Mouse (Mus musculus): ENCODE results near the gene Wdr63. TPM values are rescaled to one million over a fixed set of nuclear protein-coding genes. Genes with fewer than 3 reads are reported as not detected.

The Wdr63 gene
- polyA plus RNA-seq, 1 experiment from 2014 or later: not detected

- H3K27ac ChIP-seq: peak overlapping the region; percentile 14; the same call in 1 of the 2 replicates
- H3K4me1 ChIP-seq (replicated peaks): peaks cover 20% of the 10 kb centered on the region
- ATAC-seq (ENCODE audit: insufficient number of reproducible peaks, insufficient read depth, low FRiP score, low TSS enrichment, low read depth): no peak
- H3K4me2 ChIP-seq: no peak overlapping the region
- H3K36me3 ChIP-seq: no peaks in the 10 kb centered on the region
- H3K27me3 ChIP-seq: no peaks in the 10 kb centered on the region
- no peak overlapping the region for H3K9ac ChIP-seq (replicated peaks)
- H3K9me3 ChIP-seq: 0 out of 2 replicates have a peak, but pooled peaks cover 3% of the 10 kb centered on the region
- WGBS: 27% methylated on average over 5 of the region's 5 CpGs
- no peak overlapping the region for H3K4me3 ChIP-seq (replicated peaks)
Observed at GRCm38 (mm10) chr3:146030255-146030836, 77.6 kb downstream of the Wdr63 start.

GRCm38 (mm10) chr3:146029234-146029633 lies 78.7 kb downstream of the Wdr63 start:
- Histone ChIP-seq H3K36me3 (peaks cover 6% of the 10 kb centered on the region; the same call in 1 of the 2 replicates), H3K27me3 (no peaks in the 10 kb centered on the region), H3K4me1 (replicated peaks) (peaks cover 20% of the 10 kb centered on the region), H3K4me3 (replicated peaks) (no peak overlapping the region), H3K9ac (replicated peaks) (no peak overlapping the region), H3K9me3 (0 out of 2 replicates have a peak, but pooled peaks cover 3% of the 10 kb centered on the region), H3K27ac (no peak overlapping the region), H3K4me2 (no peak overlapping the region)
- no peak for ATAC-seq (ENCODE audit: insufficient number of reproducible peaks, insufficient read depth, low FRiP score, low TSS enrichment, low read depth)
- WGBS: 74% methylated on average over 3 of the region's 3 CpGs

GRCm38 (mm10) chr3:146028406-146028805 lies 79.5 kb downstream of the Wdr63 start:
- Histone ChIP-seq H3K4me3 (replicated peaks) (no peak overlapping the region), H3K27me3 (no peaks in the 10 kb centered on the region), H3K36me3 (peaks cover 6% of the 10 kb centered on the region; the same call in 1 of the 2 replicates), H3K27ac (no peak overlapping the region), H3K4me2 (no peak overlapping the region), H3K9me3 (0 out of 2 replicates have a peak, but pooled peaks cover 3% of the 10 kb centered on the region), H3K4me1 (replicated peaks) (peaks cover 20% of the 10 kb centered on the region), H3K9ac (replicated peaks) (no peak overlapping the region)
- 85% methylated on average over 2 of the region's 2 CpGs for WGBS
- no peak for ATAC-seq (ENCODE audit: insufficient number of reproducible peaks, insufficient read depth, low FRiP score, low TSS enrichment, low read depth)

- Histone ChIP-seq H3K4me1 (replicated peaks) (peaks cover 20% of the 10 kb centered on the region), H3K27ac (0 out of 2 replicates have a peak overlapping the region, but pooled peaks have one; percentile 13), H3K27me3 (no peaks in the 10 kb centered on the region), H3K9me3 (no peaks in the 10 kb centered on the region), H3K4me3 (replicated peaks) (no peak overlapping the region), H3K4me2 (no peak overlapping the region), H3K36me3 (peaks cover 9% of the 10 kb centered on the region; the same call in 1 of the 2 replicates), H3K9ac (replicated peaks) (no peak overlapping the region)
- no peak for ATAC-seq (ENCODE audit: insufficient number of reproducible peaks, insufficient read depth, low FRiP score, low TSS enrichment, low read depth)
- WGBS: 49% methylated on average over 6 of the region's 6 CpGs
Observed at GRCm38 (mm10) chr3:146027116-146027515, 80.8 kb downstream of the Wdr63 start.

- Histone ChIP-seq H3K4me1 (replicated peaks) (peaks cover 20% of the 10 kb centered on the region), H3K9me3 (no peaks in the 10 kb centered on the region), H3K36me3 (peaks cover 10% of the 10 kb centered on the region; the same call in 1 of the 2 replicates), H3K9ac (replicated peaks) (no peak overlapping the region), H3K27me3 (no peaks in the 10 kb centered on the region), H3K4me2 (no peak overlapping the region), H3K4me3 (replicated peaks) (no peak overlapping the region), H3K27ac (no peak overlapping the region)
- no peak for ATAC-seq (ENCODE audit: insufficient number of reproducible peaks, insufficient read depth, low FRiP score, low TSS enrichment, low read depth)
- 91% methylated on average over 6 of the region's 6 CpGs for WGBS
Observed at GRCm38 (mm10) chr3:146025499-146025898, 82.4 kb downstream of the Wdr63 start.

GRCm38 (mm10) chr3:146024746-146025145 lies 83.2 kb downstream of the Wdr63 start:
- 87% methylated on average over 7 of the region's 7 CpGs for WGBS
- Histone ChIP-seq H3K27me3 (no peaks in the 10 kb centered on the region), H3K4me1 (replicated peaks) (peaks cover 12% of the 10 kb centered on the region), H3K27ac (no peak overlapping the region), H3K4me2 (no peak overlapping the region), H3K36me3 (peaks cover 13% of the 10 kb centered on the region; the same call in 1 of the 2 replicates), H3K9ac (replicated peaks) (no peak overlapping the region), H3K4me3 (replicated peaks) (no peak overlapping the region), H3K9me3 (no peaks in the 10 kb centered on the region)
- ATAC-seq (ENCODE audit: insufficient number of reproducible peaks, insufficient read depth, low FRiP score, low TSS enrichment, low read depth): no peak

- Histone ChIP-seq H3K4me3 (replicated peaks) (no peak overlapping the region), H3K9me3 (no peaks in the 10 kb centered on the region), H3K9ac (replicated peaks) (no peak overlapping the region), H3K4me2 (no peak overlapping the region), H3K27me3 (no peaks in the 10 kb centered on the region), H3K27ac (no peak overlapping the region), H3K4me1 (replicated peaks) (peaks cover 2% of the 10 kb centered on the region), H3K36me3 (peaks cover 23% of the 10 kb centered on the region; the same call in 1 of the 2 replicates)
- WGBS: 89% methylated on average over 9 of the region's 9 CpGs
- ATAC-seq (ENCODE audit: insufficient number of reproducible peaks, insufficient read depth, low FRiP score, low TSS enrichment, low read depth): no peak
Observed at GRCm38 (mm10) chr3:146022232-146022631, 85.7 kb downstream of the Wdr63 start.

- Histone ChIP-seq H3K9ac (replicated peaks) (no peak overlapping the region), H3K27ac (no peak overlapping the region), H3K27me3 (no peaks in the 10 kb centered on the region), H3K4me3 (replicated peaks) (no peak overlapping the region), H3K36me3 (peaks cover 51% of the 10 kb centered on the region), H3K4me2 (no peak overlapping the region), H3K4me1 (replicated peaks) (no peaks in the 10 kb centered on the region), H3K9me3 (no peaks in the 10 kb centered on the region)
- 75% methylated on average over 9 of the region's 9 CpGs for WGBS
- ATAC-seq (ENCODE audit: insufficient number of reproducible peaks, insufficient read depth, low FRiP score, low TSS enrichment, low read depth): no peak
Observed at GRCm38 (mm10) chr3:146017521-146017920, 90.4 kb downstream of the Wdr63 start.

- 96% methylated on average over 13 of the region's 13 CpGs for WGBS
- Histone ChIP-seq H3K9ac (replicated peaks) (no peak overlapping the region), H3K9me3 (no peaks in the 10 kb centered on the region), H3K27me3 (no peaks in the 10 kb centered on the region), H3K4me3 (replicated peaks) (no peak overlapping the region), H3K27ac (no peak overlapping the region), H3K36me3 (peaks cover 50% of the 10 kb centered on the region), H3K4me2 (no peak overlapping the region), H3K4me1 (replicated peaks) (no peaks in the 10 kb centered on the region)
- no peak for ATAC-seq (ENCODE audit: insufficient number of reproducible peaks, insufficient read depth, low FRiP score, low TSS enrichment, low read depth)
Observed at GRCm38 (mm10) chr3:146016979-146017378, 91.0 kb downstream of the Wdr63 start.

- H3K4me1 ChIP-seq (replicated peaks): peaks cover 11% of the 10 kb centered on the region
- 90% methylated on average over 12 of the region's 12 CpGs for WGBS
- H3K4me2 ChIP-seq: no peak overlapping the region
Observed at GRCm38 (mm10) chr3:146014321-146014720, 93.6 kb downstream of the Wdr63 start.

GRCm38 (mm10) chr3:146013490-146013889 lies 94.4 kb downstream of the Wdr63 start:
- H3K9me3 ChIP-seq: no peaks in the 10 kb centered on the region
- ATAC-seq (ENCODE audit: insufficient number of reproducible peaks, insufficient read depth, low FRiP score, low TSS enrichment, low read depth): no peak
- H3K9ac ChIP-seq (replicated peaks): no peak overlapping the region
- no peak overlapping the region for H3K4me3 ChIP-seq (replicated peaks)
- 94% methylated on average over 7 of the region's 7 CpGs for WGBS
- H3K36me3 ChIP-seq: peaks cover 52% of the 10 kb centered on the region
- peaks cover 12% of the 10 kb centered on the region for H3K4me1 ChIP-seq (replicated peaks)
- no peaks in the 10 kb centered on the region for H3K27me3 ChIP-seq
- no peak overlapping the region for H3K27ac ChIP-seq
- no peak overlapping the region for H3K4me2 ChIP-seq

More at GRCm38 (mm10) chr3:146014321-146014720, 93.6 kb downstream of the Wdr63 start:
- Histone ChIP-seq H3K9ac (replicated peaks) (no peak overlapping the region), H3K4me3 (replicated peaks) (no peak overlapping the region), H3K27ac (no peak overlapping the region), H3K27me3 (no peaks in the 10 kb centered on the region), H3K9me3 (no peaks in the 10 kb centered on the region), H3K36me3 (peaks cover 45% of the 10 kb centered on the region)
- ATAC-seq (ENCODE audit: insufficient number of reproducible peaks, insufficient read depth, low FRiP score, low TSS enrichment, low read depth): no peak

Data from limb, embryonic 12.5 days (tissue).